Mouse (Mus musculus): ENCODE results near the gene Ankrd12.

DNA sequence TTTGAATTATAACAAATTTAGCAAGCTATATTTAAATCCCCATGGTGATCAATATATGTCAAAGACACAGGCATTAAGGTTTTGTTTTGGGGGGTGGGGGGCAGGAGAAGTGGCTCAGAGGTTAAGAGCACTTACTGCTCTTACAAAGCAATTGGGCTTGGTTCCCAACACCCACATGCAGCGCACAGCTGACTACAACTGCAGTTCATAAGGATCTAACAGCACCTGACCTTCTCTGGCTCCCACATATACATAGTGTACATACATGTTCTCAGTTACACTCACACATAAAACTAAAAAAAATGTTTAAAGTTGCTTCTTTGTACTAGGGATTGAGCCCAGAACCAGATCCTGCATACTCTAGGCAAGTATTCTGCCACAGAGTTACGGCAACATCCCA lies 14.5 kb upstream of the Ankrd12 start:
- TF ChIP-seq TAL1 (IDR thresholded peaks at IDR 0.05; ENCODE audit: low read length): no peak
- TF ChIP-seq GATA1 (IDR thresholded peaks at IDR 0.05; ENCODE audit: low read length): no peak

Measured in erythroblast, embryonic 14.5 days (primary cell).